Mouse (Mus musculus): ENCODE results near the gene Mospd1. TPM values are rescaled to one million over a fixed set of nuclear protein-coding genes. Genes with fewer than 3 reads are reported as not detected.

Gene Mospd1
- polyA plus RNA-seq, 1 experiment = 3.4 TPM

DNA sequence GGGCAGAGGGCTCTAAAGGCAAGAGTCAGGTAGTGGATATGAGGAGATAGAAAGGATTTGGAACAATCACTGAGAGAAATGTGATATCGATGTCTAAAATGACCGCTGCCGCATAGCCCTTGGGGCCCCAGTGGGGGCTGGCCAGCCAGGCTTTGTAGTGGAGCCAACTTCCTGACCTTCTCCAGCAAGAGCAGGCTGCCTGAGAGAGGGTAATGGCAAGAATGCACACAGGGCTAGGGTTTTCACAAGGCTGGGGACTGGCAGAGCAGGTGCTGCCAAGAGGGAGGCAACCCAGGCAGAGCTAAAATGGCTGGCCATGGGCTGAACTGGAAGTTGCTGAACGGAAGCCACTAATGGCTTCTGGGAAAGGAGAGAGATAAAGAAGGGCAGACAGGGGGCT lies 49.2 kb downstream of the Mospd1 start:
- Histone ChIP-seq H3K4me1 (ENCODE audit: control insufficient read depth, insufficient read depth, low read length) (no peaks in the 10 kb centered on the region), H3K4me3 (replicated peaks; ENCODE audit: extremely low read depth, low read depth, low read length) (no peak overlapping the region)
- TF ChIP-seq CTCF (IDR thresholded peaks at IDR 0.05; ENCODE audit: insufficient read depth, low read length) = no peak
- TF ChIP-seq POLR2A (IDR thresholded peaks at IDR 0.05; ENCODE audit: borderline replicate concordance, extremely low read depth, low read depth, low read length) = no peak
- WGBS = 64% methylated on average over 4 of the region's 4 CpGs
- DNase-seq = no peak

DNA sequence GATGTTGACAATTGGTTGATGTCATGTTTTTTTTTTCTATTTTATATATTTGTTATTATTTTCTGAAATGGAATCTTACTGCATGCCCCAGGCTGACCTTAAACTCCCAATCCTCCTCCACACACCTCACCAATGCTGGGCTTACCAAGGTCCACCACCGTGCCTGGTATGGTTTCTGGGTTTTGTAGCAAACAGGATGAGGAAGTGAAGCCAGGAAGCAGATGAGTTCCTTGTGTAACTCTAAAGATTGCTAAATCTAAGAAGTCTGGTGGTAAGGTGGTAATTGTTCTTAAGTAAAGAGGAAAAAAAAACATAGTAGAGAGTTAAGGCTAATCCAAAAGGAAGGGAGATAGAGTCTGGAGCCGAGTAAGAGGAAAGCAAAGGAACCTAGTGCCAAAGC lies 49.7 kb downstream of the Mospd1 start:
- Histone ChIP-seq H3K4me3 (replicated peaks; ENCODE audit: extremely low read depth, low read depth, low read length) (no peak overlapping the region), H3K4me1 (ENCODE audit: control insufficient read depth, insufficient read depth, low read length) (no peaks in the 10 kb centered on the region)
- DNase-seq = no peak
- no peak for TF ChIP-seq POLR2A (IDR thresholded peaks at IDR 0.05; ENCODE audit: borderline replicate concordance, extremely low read depth, low read depth, low read length)
- no peak for TF ChIP-seq CTCF (IDR thresholded peaks at IDR 0.05; ENCODE audit: insufficient read depth, low read length)
- 48% methylated on average over 2 of the region's 2 CpGs for WGBS

Other genes starting within 250 kb of the Mospd1 start
- gene Plac1, start 130.4 kb downstream of the Mospd1 start, polyA plus RNA-seq (2012; rRNA removed) = not detected in 2 replicates
- gene Fam122b, start 100.7 kb downstream of the Mospd1 start, polyA plus RNA-seq (2012; rRNA removed) = 1.9 and 2.6 TPM in 2 replicates
- not detected in 2 replicates for gene Fam122c, start 97.1 kb downstream of the Mospd1 start, polyA plus RNA-seq (2012; rRNA removed)
- gene Etd, start 64.4 kb upstream of the Mospd1 start, polyA plus RNA-seq (2012; rRNA removed) = not detected in 2 replicates
- 31.2 and 31.9 TPM in 2 replicates for gene Rtl8c, start 237.5 kb upstream of the Mospd1 start, polyA plus RNA-seq (2012; rRNA removed)
- gene Gm14597, start 238.5 kb upstream of the Mospd1 start, polyA plus RNA-seq (2012; rRNA removed) = not detected in 2 replicates

Measured in lung, adult 2 months (tissue).